Mouse (Mus musculus): ENCODE measurements around the gene Slc22a18.
A peak's percentile ranks its signal among the peaks of the same experiment; 100 is the strongest.

The Slc22a18 gene

DNA sequence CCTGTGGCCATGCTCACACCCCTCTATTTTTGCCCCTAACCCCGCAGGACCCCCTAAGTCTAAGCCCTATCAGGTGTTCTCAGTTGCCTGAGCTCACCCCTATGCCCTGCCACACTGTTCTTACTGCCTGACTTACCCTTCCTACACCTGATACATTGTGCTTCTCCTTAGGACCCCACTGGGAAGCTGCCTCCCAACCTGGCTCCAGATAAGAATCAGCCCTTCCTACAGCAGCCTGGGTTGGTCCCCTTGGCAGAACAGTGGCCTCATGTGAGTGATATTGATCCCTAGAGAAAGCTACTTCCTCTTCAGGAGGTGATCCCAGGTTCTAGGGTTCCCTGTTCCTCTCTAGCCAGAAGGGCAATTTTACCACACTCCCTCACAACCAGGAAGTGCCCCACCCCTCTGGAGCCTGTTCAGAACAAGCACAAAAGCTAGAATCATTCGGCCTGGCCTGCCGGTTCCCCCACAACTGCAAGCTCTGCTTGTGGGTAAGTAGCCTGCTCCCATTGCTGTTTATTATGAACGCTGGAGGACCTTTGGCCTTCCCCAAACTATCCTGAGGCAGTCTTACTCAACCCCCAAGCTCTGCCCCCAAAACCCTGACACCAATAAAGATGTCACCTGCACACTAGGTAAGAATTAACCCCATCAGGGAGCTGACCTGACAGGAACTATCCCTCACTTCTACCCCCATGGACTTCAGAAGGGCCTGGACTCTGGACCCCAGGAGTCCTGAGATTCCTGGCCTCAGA lies at the start of gene Slc22a18:
TSS of gene Slc22a18 (plus strand) at position 390 of the 755 bp plus-strand sequence.
- DNase-seq = peak; percentile 71

DNA sequence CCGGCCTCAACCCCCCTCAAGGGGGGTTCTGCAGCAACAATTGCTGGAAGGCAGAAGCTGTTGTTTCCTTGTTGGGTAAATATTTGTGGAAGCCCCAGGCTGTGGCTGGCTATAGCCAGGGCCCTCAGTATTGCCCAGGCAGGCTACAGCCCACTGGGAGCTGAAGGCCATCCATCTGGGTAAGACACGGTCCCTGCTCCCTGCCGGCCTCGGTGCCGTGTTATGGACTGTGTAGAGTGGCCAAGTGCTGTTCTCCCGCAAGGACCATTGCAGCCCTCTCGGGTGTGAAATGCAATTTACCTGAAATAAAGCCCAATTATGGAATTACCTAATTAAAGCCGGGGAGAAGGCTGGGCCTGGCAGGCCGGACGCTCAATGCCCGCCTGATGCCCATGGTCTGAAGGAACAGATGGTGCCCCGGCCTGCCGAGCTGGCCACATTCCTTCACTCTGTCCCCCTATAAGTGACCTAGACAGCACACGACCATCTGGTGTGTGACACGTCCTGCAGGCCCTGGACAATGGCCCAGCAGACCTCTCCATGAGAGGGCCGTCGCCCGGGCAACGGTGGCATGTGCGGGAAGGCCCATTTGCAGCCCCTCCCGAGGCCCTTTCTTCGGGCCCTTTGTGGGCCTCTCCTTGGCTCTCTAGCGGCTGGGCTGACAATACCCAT lies 45.3 kb upstream of the Slc22a18 start:
- no peak for DNase-seq

DNA sequence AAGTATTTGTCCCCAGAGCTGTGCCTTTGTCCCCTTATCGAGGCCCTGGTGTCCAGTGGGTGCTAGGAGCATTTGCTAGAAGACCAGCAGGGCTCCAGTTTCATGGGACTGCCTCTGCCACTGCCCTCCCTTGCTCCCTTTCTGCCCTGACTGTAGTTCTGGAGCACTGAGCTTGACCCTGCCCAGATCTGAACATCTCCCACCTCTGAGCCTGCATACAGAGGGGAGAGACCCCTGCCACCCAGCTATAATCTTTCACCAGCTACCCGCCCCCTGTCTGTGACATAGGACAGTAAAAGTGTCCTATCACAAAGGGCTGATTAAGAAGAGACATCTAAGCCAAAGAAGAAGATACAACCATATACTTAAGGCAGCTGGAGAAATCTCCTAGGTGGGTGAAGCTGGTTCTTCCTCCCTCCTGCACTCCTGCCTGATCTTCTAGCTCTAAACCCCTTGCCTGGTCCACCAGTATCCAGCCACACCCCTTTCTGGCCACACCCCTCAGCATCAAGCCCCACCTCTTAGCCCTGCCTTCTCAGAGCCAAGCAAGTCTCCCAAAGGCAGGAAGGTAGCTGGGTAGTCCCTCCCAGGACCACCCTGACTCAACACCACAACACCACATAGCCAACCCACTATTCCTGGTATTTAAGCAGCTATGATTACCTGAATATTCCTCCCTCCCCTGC lies 44.6 kb upstream of the Slc22a18 start:
- no peak for DNase-seq

- DNase-seq = no peak
Measured at GRCm38 (mm10) chr7:143432631-143433030, 40.9 kb upstream of the Slc22a18 start.

GRCm38 (mm10) chr7:143433331-143433730 lies 40.2 kb upstream of the Slc22a18 start:
- peak; percentile 40 for DNase-seq

DNA sequence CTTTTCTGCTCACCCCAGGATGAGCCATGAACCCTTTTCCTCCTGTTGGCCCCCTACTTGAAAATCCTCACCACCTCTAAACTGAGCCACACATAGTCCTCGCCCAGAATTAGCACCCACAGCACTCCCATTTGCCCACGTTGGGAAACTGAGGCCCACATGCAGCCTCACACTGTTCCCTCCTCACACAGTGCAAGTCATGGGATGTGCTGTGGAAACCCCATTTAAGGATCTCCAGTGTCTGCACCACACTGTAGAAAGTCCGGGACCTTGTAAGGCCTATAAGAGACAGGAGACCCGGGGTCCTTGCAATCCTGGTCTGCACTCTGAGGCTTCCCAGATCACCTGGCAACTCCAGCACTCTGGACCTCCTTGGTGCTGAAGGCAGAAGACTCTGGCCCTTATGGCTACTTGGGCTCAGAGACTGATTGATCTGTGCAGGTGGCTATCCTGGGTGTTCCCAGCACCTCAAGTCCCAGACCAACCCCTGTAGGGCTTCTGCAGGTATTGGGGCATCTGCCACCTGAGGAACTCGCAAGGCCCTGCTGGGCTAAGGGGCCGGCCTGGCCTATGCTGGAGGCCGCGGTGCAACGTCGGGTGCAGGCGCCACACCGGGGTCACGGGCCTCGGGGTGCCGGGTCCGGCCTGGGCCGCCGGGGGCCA lies 36.2 kb upstream of the Slc22a18 start:
- no peak for DNase-seq

- peak; percentile 12 for DNase-seq
Measured at GRCm38 (mm10) chr7:143437894-143438581, 35.5 kb upstream of the Slc22a18 start.

DNA sequence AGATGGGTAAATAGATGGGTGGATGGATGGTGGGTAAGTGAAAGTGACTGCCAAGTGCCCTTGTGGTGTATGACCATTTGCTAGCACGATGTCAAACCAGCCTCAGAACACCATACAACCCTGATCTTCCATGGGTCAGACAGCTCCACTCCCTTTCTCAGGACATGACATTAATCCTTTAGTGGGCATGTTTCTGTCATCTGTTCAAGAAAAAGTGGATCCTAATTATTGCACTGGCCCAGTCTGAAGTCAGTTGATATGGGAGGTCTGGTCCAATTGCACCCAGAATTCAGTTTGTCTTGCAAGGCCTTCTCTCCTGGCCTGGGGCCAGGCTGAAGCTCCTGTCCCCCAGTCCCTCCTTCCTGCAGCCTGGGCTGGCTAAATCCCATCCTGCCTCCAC lies 34.6 kb upstream of the Slc22a18 start:
- no peak for DNase-seq

- no peak for DNase-seq
Measured at GRCm38 (mm10) chr7:143444580-143444954, 29.0 kb upstream of the Slc22a18 start.

GRCm38 (mm10) chr7:143444955-143445648 lies 28.4 kb upstream of the Slc22a18 start:
- no peak for DNase-seq

DNA sequence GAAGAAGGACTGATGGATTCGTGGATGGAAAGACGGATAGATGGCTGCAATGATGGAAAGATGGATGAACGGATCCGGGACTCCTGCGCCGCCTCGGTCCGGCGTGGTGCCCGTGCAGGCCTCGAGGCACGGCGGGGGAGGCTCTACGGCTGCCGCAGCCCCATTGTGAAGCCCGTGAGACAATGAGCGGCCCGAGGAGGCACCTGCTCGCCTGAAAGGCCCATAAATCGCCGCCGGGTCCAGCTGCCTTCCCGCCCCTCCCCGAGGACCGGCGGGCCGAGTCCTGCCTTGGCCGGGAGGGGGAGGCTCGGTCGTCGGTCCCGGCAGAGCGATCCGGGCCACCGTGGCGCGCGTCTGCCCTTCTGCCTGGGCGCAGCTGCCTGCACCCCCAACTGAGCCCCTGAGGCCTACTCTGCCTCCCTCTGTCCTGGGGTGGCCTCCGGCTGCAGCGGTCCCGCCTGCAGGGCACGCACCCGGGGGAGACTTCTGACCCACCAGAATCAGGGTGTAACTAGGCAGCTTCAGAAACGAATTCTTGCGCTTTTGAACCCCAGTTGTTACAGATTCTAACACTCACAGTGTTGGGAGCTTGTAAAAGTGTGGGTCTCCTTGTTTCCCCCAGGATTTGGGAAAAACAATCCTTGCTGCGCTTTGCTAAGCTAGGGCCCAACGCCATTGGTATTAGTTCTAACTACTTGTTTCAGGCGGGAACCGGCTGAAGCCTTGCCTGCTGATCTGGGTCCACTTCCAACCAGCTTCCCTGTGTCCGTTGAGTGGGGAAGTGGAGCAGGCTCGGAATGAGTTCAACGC lies 27.7 kb upstream of the Slc22a18 start:
- DNase-seq = peak; percentile 22

GRCm38 (mm10) chr7:143447130-143447529 lies 26.4 kb upstream of the Slc22a18 start:
- DNase-seq = no peak

GRCm38 (mm10) chr7:143458963-143459331 lies 14.6 kb upstream of the Slc22a18 start:
- no peak for DNase-seq

GRCm38 (mm10) chr7:143459332-143460211 lies 14.0 kb upstream of the Slc22a18 start:
- DNase-seq = no peak

DNA sequence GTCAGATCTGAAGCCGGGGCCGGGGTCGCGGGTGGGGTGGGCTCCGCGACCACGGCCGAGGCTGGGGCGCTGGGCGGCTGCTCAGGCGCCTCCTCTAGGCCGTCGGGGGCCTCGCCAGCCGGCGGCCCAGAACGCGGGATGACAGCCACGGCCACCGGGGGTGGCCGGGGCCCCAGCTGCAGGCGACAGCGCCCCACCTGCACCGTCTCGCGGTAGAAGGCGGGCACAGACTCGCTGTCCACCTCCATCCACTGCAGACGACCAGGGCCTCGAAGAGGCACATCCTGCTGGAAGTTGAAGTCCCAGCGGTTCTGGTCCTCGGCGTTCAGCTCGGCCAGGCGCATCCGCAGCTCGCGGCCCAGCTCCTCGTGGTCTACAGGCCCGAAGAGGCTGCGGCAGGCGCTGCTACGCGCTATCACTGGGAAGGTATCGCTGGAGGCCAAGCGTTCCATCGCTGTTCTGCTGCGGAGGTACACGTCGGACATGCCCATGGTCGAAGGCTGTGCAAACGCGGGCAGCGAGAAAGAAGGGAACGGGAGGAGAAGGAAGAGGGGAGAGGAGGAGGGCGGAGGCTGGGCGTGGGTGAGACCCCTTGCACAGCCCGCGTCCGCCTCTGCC lies 13.2 kb upstream of the Slc22a18 start:
- DNase-seq = no peak

DNA sequence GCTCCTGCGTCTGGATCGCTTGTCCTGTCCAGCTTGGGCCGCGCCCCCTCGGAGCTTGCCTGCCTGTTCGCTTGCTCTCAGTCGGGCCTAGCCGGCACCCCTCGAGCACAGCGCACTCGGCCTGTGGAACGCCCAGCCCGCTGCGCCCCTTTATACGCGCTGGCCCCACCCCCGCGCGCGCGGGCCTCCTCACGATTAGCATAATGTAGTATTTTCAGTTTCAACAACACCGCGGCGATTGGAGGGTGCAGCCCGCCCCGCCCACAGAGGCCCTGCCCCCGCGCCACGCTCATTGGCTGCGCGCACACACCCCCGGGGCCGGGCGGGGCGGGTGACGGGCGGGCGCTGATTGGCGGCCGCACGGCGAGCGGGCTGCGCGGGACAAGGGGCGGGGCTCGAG lies 12.7 kb upstream of the Slc22a18 start, which contains the start of gene Cdkn1c:
TSS of gene Cdkn1c (minus strand) at position 177 of the 400 bp plus-strand sequence.
- DNase-seq = peak; percentile 86

DNA sequence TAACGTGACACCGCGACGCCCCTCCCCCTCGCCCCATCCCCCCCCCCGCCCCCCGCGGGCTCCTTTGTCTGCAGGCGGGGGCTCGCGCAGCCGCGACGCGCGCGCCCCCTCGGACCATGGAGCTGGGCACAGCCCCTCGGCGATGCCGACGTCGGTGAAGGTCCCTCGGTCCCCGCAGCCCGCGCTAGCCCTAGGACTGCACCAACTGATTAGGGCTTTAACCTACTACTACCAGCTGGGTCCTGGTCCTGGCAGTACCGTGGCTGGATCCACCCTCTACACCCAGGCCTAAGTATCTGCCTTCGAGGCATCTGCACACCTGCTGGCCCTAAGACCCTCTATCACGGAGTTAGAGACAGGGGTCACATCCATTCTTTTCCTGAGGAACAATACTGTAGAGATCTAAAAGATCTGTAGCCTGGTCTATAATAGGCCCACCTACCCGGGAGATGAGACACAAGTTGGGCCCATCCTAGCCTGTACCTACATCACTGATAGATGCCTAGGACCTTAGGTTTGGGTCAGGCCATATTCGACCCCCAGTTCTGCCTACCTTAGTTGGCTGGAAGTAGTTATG lies 12.2 kb upstream of the Slc22a18 start:
- no peak for DNase-seq

GRCm38 (mm10) chr7:143461920-143462319 lies 11.6 kb upstream of the Slc22a18 start:
- DNase-seq = no peak

GRCm38 (mm10) chr7:143462516-143462915 lies 11.0 kb upstream of the Slc22a18 start:
- no peak for DNase-seq

All from kidney, adult 18-20 months (tissue).